Mouse (Mus musculus) fibroblast of lung, adult 2 months (primary cell): ENCODE data around the gene Pou1f1.

Source experiments
- DNase-seq: peaks from one replicate; pipeline ENCODE4 v3.0.0-alpha.2; 2011; ENCODE audit warnings: low read depth

Gene Pou1f1

GRCm38 (mm10) chr16:65564306-65564705 is 44.0 kb downstream of the Pou1f1 start:
- no peak for DNase-seq

GRCm38 (mm10) chr16:65564951-65565350 is 44.6 kb downstream of the Pou1f1 start:
- no peak for DNase-seq

- DNase-seq: no peak
Observed at GRCm38 (mm10) chr16:65568853-65569252, 48.5 kb downstream of the Pou1f1 start.

GRCm38 (mm10) chr16:65577298-65578029 is 57.2 kb downstream of the Pou1f1 start:
- no peak for DNase-seq
